Mouse (Mus musculus): ENCODE data around the gene 5730596B20Rik. TPM values are rescaled to one million over a fixed set of nuclear protein-coding genes. Genes with fewer than 3 reads are reported as not detected.

5730596B20Rik gene
- polyA plus RNA-seq, 1 experiment, result not detected

GRCm38 (mm10) chr6:52164626-52165440 is 12.5 kb upstream of the 5730596B20Rik start, which contains the start of gene Hoxa2:
Gene Hoxa2, minus strand, starts transcription at chr6:52164831.
- Histone ChIP-seq H3K4me3 (replicated peaks; ENCODE audit: control insufficient read depth, low read depth, low read length) (no peak within 1 kb of the TSS), H3K27ac (ENCODE audit: control insufficient read depth, insufficient read depth, low read depth, low read length, poor library complexity) (no peak within 1 kb of the TSS), H3K4me1 (ENCODE audit: control insufficient read depth, insufficient read depth, low read length) (no peaks in the 10 kb centered on the region)
- WGBS, result 35% methylated on average over 25 of the region's 25 CpGs
- no peak for TF ChIP-seq POLR2A (IDR thresholded peaks at IDR 0.05; ENCODE audit: borderline replicate concordance, control insufficient read depth, low read depth, low read length)
- TF ChIP-seq CTCF (IDR thresholded peaks at IDR 0.05; ENCODE audit: control insufficient read depth, insufficient read depth, low read length), result no peak

- 84% methylated on average over 28 of the region's 28 CpGs for WGBS
- TF ChIP-seq POLR2A (IDR thresholded peaks at IDR 0.05; ENCODE audit: borderline replicate concordance, control insufficient read depth, low read depth, low read length), result no peak
- no peak for TF ChIP-seq CTCF (IDR thresholded peaks at IDR 0.05; ENCODE audit: control insufficient read depth, insufficient read depth, low read length)
- no peaks in the 10 kb centered on the region for H3K4me1 ChIP-seq (ENCODE audit: control insufficient read depth, insufficient read depth, low read length)
- no peak overlapping the region for H3K27ac ChIP-seq (ENCODE audit: control insufficient read depth, insufficient read depth, low read depth, low read length, poor library complexity)
- H3K4me3 ChIP-seq (replicated peaks; ENCODE audit: control insufficient read depth, low read depth, low read length), result no peak overlapping the region
These were observed 11.6 kb upstream of the 5730596B20Rik start for GRCm38 (mm10) chr6:52165441-52166370.

- Histone ChIP-seq H3K4me3 (replicated peaks; ENCODE audit: control insufficient read depth, low read depth, low read length) (no peak overlapping the region), H3K27ac (ENCODE audit: control insufficient read depth, insufficient read depth, low read depth, low read length, poor library complexity) (no peak overlapping the region), H3K4me1 (ENCODE audit: control insufficient read depth, insufficient read depth, low read length) (no peaks in the 10 kb centered on the region)
- no peak for TF ChIP-seq CTCF (IDR thresholded peaks at IDR 0.05; ENCODE audit: control insufficient read depth, insufficient read depth, low read length)
- TF ChIP-seq POLR2A (IDR thresholded peaks at IDR 0.05; ENCODE audit: borderline replicate concordance, control insufficient read depth, low read depth, low read length), result no peak
- 80% methylated on average over 4 of the region's 4 CpGs for WGBS
These were observed 10.7 kb upstream of the 5730596B20Rik start for GRCm38 (mm10) chr6:52166431-52167077.

DNA sequence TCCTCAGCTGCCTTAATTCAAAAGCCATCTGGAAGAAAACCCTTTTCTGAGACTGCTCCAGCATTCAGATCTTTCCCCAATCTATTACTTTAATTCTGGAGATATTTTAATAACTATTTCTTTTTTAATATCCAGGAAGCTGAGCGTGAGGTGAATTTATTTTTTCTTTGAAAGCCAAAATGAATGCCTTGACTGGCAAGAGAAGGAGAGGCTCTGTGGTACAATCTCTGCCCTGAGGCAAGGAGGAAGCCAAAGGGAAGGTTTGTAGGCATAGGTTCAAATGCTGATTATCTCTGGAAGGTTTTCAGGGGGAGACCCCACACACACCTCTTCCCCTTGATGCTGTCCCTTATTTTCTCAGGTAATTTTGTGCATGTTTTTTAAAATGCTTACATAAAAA is 10.1 kb upstream of the 5730596B20Rik start:
- 78% methylated on average over 1 of the region's 1 CpGs for WGBS
- TF ChIP-seq CTCF (IDR thresholded peaks at IDR 0.05; ENCODE audit: control insufficient read depth, insufficient read depth, low read length) (no peak), POLR2A (IDR thresholded peaks at IDR 0.05; ENCODE audit: borderline replicate concordance, control insufficient read depth, low read depth, low read length) (no peak)
- Histone ChIP-seq H3K4me3 (replicated peaks; ENCODE audit: control insufficient read depth, low read depth, low read length) (no peak overlapping the region), H3K27ac (ENCODE audit: control insufficient read depth, insufficient read depth, low read depth, low read length, poor library complexity) (no peak overlapping the region), H3K4me1 (ENCODE audit: control insufficient read depth, insufficient read depth, low read length) (no peaks in the 10 kb centered on the region)

- TF ChIP-seq POLR2A (IDR thresholded peaks at IDR 0.05; ENCODE audit: borderline replicate concordance, control insufficient read depth, low read depth, low read length), result no peak
- no peak for TF ChIP-seq CTCF (IDR thresholded peaks at IDR 0.05; ENCODE audit: control insufficient read depth, insufficient read depth, low read length)
- 89% methylated on average over 14 of the region's 14 CpGs for WGBS
- Histone ChIP-seq H3K27ac (ENCODE audit: control insufficient read depth, insufficient read depth, low read depth, low read length, poor library complexity) (no peak overlapping the region), H3K4me3 (replicated peaks; ENCODE audit: control insufficient read depth, low read depth, low read length) (no peak overlapping the region), H3K4me1 (ENCODE audit: control insufficient read depth, insufficient read depth, low read length) (no peaks in the 10 kb centered on the region)
These were observed 9.5 kb upstream of the 5730596B20Rik start for GRCm38 (mm10) chr6:52167736-52168161.

- H3K27ac ChIP-seq (ENCODE audit: control insufficient read depth, insufficient read depth, low read depth, low read length, poor library complexity), result no peak overlapping the region
- no peak for TF ChIP-seq CTCF (IDR thresholded peaks at IDR 0.05; ENCODE audit: control insufficient read depth, insufficient read depth, low read length)
- no peak for TF ChIP-seq POLR2A (IDR thresholded peaks at IDR 0.05; ENCODE audit: borderline replicate concordance, control insufficient read depth, low read depth, low read length)
- no peaks in the 10 kb centered on the region for H3K4me1 ChIP-seq (ENCODE audit: control insufficient read depth, insufficient read depth, low read length)
- H3K4me3 ChIP-seq (replicated peaks; ENCODE audit: control insufficient read depth, low read depth, low read length), result no peak overlapping the region
- WGBS, result 88% methylated on average over 42 of the region's 42 CpGs
These were observed 8.9 kb upstream of the 5730596B20Rik start for GRCm38 (mm10) chr6:52168191-52169055.

DNA sequence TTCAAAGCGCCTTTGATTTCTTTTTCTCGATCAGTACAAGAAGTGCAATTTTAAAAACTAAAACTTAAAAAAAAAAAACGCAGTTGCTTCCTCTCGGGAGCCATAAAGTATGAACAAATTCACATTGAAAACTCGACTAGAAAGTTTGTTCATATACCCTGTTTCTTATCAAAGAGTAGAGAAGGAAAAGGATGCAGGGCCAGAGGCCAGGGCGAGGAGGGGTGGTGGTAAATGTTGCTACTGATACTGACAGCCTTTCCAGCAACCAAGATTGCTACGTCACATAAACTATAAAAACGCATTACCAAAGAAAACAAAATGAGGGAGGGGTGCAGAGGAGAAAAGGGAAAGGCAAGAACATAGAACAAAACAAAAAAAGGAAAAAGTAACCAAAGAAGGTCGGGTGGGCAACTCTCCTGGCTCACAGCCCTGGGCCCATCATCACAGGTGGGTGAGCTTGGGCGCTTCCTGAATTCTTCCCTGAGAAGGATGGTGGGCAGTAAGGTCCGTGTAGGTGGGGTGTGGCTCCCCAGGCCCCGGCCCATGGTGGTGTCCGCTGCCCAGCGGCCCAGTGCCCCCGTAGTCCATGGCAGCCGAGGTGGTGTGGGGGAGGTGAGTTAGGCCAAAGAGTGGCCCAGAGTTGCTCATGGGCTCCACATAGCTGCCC is 7.7 kb upstream of the 5730596B20Rik start:
- Histone ChIP-seq H3K4me3 (replicated peaks; ENCODE audit: control insufficient read depth, low read depth, low read length) (no peak overlapping the region), H3K27ac (ENCODE audit: control insufficient read depth, insufficient read depth, low read depth, low read length, poor library complexity) (no peak overlapping the region; the same call in 1 of the 2 replicates), H3K4me1 (ENCODE audit: control insufficient read depth, insufficient read depth, low read length) (no peaks in the 10 kb centered on the region)
- TF ChIP-seq POLR2A (IDR thresholded peaks at IDR 0.05; ENCODE audit: borderline replicate concordance, control insufficient read depth, low read depth, low read length) (no peak), CTCF (IDR thresholded peaks at IDR 0.05; ENCODE audit: control insufficient read depth, insufficient read depth, low read length) (no peak)
- 79% methylated on average over 16 of the region's 16 CpGs for WGBS

Measured in bone marrow, adult 2 months (tissue).